ENCODE assay signal across 20 mouse cellular contexts in the genomic region with DNA sequence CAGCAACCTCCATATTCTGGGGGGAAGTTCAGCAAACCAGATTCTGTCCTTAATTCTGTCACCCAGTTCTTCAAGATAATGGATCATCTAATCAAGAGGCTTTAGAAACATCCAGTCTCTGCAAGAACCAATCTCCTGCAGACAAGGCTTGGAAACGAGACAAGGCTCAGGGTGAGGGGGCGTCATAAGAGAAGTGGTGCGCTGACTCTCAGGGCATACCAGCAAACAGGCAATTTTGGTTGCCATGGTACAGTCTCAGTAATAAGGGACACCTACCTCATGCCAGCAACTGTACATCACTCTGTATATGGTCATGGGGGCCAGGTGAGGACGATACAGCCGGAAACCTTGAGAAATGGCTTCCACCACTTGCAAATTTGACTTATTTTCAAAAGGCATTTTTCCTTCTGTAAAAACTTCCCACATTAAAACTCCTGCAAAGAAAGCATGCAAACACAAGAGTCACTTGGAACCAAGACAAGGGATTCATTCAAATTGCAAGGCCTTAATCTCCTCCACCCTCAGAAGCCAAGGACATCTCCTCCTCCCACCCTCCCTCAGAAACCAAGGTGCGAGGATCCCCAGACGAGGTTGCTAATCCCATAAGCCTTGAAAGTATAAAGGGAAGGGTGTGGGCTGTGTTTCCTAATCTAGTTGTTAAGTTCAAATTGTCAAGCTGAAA. TPM values are rescaled to one million over a fixed set of nuclear protein-coding genes. Genes with fewer than 3 reads are reported as not detected.
DNase-seq lines count a peak whose midpoint lies in the region; ATAC-seq and TF ChIP-seq lines count a peak whose summit lies in the region.
"Had no signal": no experiment of that assay in that cellular context is flagged by ENCODE, and none has a peak within 500 bp of the region (broad histone marks: within the 10 kb centered on the region; RNA-seq: fewer than 3 reads in every experiment).

No protein-coding gene starts in this region.

- H3K4me1 ChIP-seq in embryonic facial prominence, embryonic 14.5 days (ENCODE audit: control insufficient read depth, insufficient read depth, low read length) = peaks cover 5% of the 10 kb centered on the region
- peaks cover 4% of the 10 kb centered on the region; the same call in 1 of the 2 replicates for H3K4me1 ChIP-seq in embryonic facial prominence, embryonic 10.5 days
- peaks cover 5% of the 10 kb centered on the region; the same call in 1 of the 2 replicates for H3K4me1 ChIP-seq in hindbrain, postnatal 0 days (ENCODE audit: insufficient read depth, low read length)
- peaks cover 6% of the 10 kb centered on the region; the same call in 1 of the 2 replicates for H3K4me1 ChIP-seq in hindbrain, embryonic 10.5 days (replicated peaks)
- H3K4me1 ChIP-seq: heart, embryonic 15.5 days; liver, embryonic 15.5 days had no signal

- H3K9ac ChIP-seq in embryonic facial prominence, embryonic 14.5 days (ENCODE audit: low read depth, low read length) = no peak overlapping the region
- no peak overlapping the region for H3K9ac ChIP-seq in hindbrain, postnatal 0 days (replicated peaks; ENCODE audit: low read length)
- H3K9ac ChIP-seq: heart, embryonic 15.5 days; liver, embryonic 15.5 days had no signal

- no peak for DNase-seq in embryonic facial prominence, embryonic 14.5 days (ENCODE audit: low spot score)
- no peak for DNase-seq in embryonic facial prominence, embryonic 10.5 days (ENCODE audit: low spot score)
- DNase-seq in hindbrain, postnatal 0 days (ENCODE audit: low spot score) = peak; percentile 59
- no peak for DNase-seq in hindbrain, embryonic 10.5 days (ENCODE audit: low spot score)
- DNase-seq in right cerebral cortex, adult 18-20 months = peak; percentile 20
- no peak for DNase-seq in right cerebral cortex, postnatal 36 days (ENCODE audit: low spot score in 2 of 2)
- peak; percentile 32 for DNase-seq in telencephalon, adult 2 months (ENCODE audit: low read depth, low spot score)
- no peak for DNase-seq in layer of hippocampus, adult 18-20 months (ENCODE audit: low spot score in 2 of 2)
- DNase-seq: cerebellum, adult 9-10 months; lung, postnatal 36 days had no signal

- TF ChIP-seq CTCF in hindbrain, postnatal 0 days (IDR thresholded peaks at IDR 0.05; ENCODE audit: low read depth) = no peak

- no peaks in the 10 kb centered on the region for H3K27me3 ChIP-seq in embryonic facial prominence, embryonic 14.5 days (replicated peaks; ENCODE audit: control insufficient read depth, insufficient read depth, low read length)
- H3K27me3 ChIP-seq in embryonic facial prominence, embryonic 10.5 days (replicated peaks; ENCODE audit: low read depth, poor library complexity, severe bottlenecking) = no peaks in the 10 kb centered on the region
- no peaks in the 10 kb centered on the region for H3K27me3 ChIP-seq in hindbrain, postnatal 0 days (ENCODE audit: insufficient read depth, low read length)
- H3K27me3 ChIP-seq in hindbrain, embryonic 10.5 days (ENCODE audit: insufficient read depth, poor library complexity, severe bottlenecking) = no peaks in the 10 kb centered on the region
- H3K27me3 ChIP-seq: heart, embryonic 15.5 days; liver, embryonic 15.5 days; Patski had no signal

- no peak overlapping the region for H3K4me3 ChIP-seq in embryonic facial prominence, embryonic 14.5 days (ENCODE audit: low read depth, low read length)
- H3K4me3 ChIP-seq in embryonic facial prominence, embryonic 10.5 days = no peak overlapping the region
- H3K4me3 ChIP-seq in hindbrain, postnatal 0 days (ENCODE audit: low read length) = no peak overlapping the region
- no peak overlapping the region for H3K4me3 ChIP-seq in hindbrain, embryonic 10.5 days
- H3K4me3 ChIP-seq: heart, embryonic 15.5 days; liver, embryonic 15.5 days had no signal

- WGBS in embryonic facial prominence, embryonic 14.5 days = 62% methylated on average over 7 of the region's 7 CpGs
- 70% methylated on average over 7 of the region's 7 CpGs for WGBS in embryonic facial prominence, embryonic 10.5 days
- WGBS in hindbrain, postnatal 0 days = 47% methylated on average over 7 of the region's 7 CpGs
- 78% methylated on average over 7 of the region's 7 CpGs for WGBS in hindbrain, embryonic 10.5 days

- peaks cover 4% of the 10 kb centered on the region; the same call in 1 of the 2 replicates for H3K9me3 ChIP-seq in embryonic facial prominence, embryonic 14.5 days (ENCODE audit: control insufficient read depth, low read length)
- no peaks in the 10 kb centered on the region for H3K9me3 ChIP-seq in embryonic facial prominence, embryonic 10.5 days
- H3K9me3 ChIP-seq in hindbrain, postnatal 0 days (ENCODE audit: low read length) = no peaks in the 10 kb centered on the region
- no peaks in the 10 kb centered on the region for H3K9me3 ChIP-seq in hindbrain, embryonic 10.5 days
- H3K9me3 ChIP-seq: heart, embryonic 15.5 days; liver, embryonic 15.5 days had no signal

- H3K4me2 ChIP-seq in embryonic facial prominence, embryonic 14.5 days (ENCODE audit: low read depth, low read length) = no peak overlapping the region
- no peak overlapping the region for H3K4me2 ChIP-seq in hindbrain, postnatal 0 days (ENCODE audit: low read depth, low read length)
- H3K4me2 ChIP-seq: heart, embryonic 15.5 days; liver, embryonic 15.5 days had no signal

- no peaks in the 10 kb centered on the region for H3K36me3 ChIP-seq in embryonic facial prominence, embryonic 14.5 days (ENCODE audit: control insufficient read depth, insufficient read depth, low read length)
- no peaks in the 10 kb centered on the region for H3K36me3 ChIP-seq in embryonic facial prominence, embryonic 10.5 days (replicated peaks)
- H3K36me3 ChIP-seq in hindbrain, postnatal 0 days (ENCODE audit: insufficient read depth, low read length) = no peaks in the 10 kb centered on the region
- H3K36me3 ChIP-seq in hindbrain, embryonic 10.5 days = no peaks in the 10 kb centered on the region
- H3K36me3 ChIP-seq: heart, embryonic 15.5 days; liver, embryonic 15.5 days had no signal

- ATAC-seq in embryonic facial prominence, embryonic 14.5 days (ENCODE audit: low read depth) = peak; percentile 50; the same call in 1 of the 2 replicates
- ATAC-seq in hindbrain, postnatal 0 days = peak; percentile 61
- ATAC-seq: Patski had no signal

- no peak overlapping the region for H3K27ac ChIP-seq in embryonic facial prominence, embryonic 14.5 days (replicated peaks; ENCODE audit: low read depth, low read length)
- H3K27ac ChIP-seq in embryonic facial prominence, embryonic 10.5 days (replicated peaks) = no peak overlapping the region
- H3K27ac ChIP-seq in hindbrain, postnatal 0 days = peak overlapping the region; percentile 74
- no peak overlapping the region for H3K27ac ChIP-seq in hindbrain, embryonic 10.5 days
- H3K27ac ChIP-seq: heart, embryonic 15.5 days; liver, embryonic 15.5 days had no signal

RNA-seq across cellular contexts. Expression of a gene that starts 51.4 kb away (rescaled TPM):
- polyA plus RNA-seq in embryonic facial prominence, embryonic 14.5 days (2014; fragmentation: Nextera tagmentation; extraction: Ambion mirVana) = 2.0 and 9.0 TPM in 2 replicates
- 0.14 and 0.49 TPM in 2 replicates for polyA plus RNA-seq in embryonic facial prominence, embryonic 10.5 days (2016; fragmentation: Nextera tagmentation; extraction: Ambion mirVana)
- 0.07 and 0.31 TPM in 2 replicates for total RNA-seq in hindbrain, postnatal 0 days (2014; rRNA removed)
- polyA plus RNA-seq in hindbrain, postnatal 0 days (2015; fragmentation: Nextera tagmentation; extraction: Ambion mirVana) = 0.60 and 1.3 TPM in 2 replicates
- polyA plus RNA-seq in hindbrain, embryonic 10.5 days (2016; fragmentation: Nextera tagmentation; extraction: Ambion mirVana) = 0.44 TPM in 1 of 2 replicates, not detected in the other
- not detected for total RNA-seq in layer of hippocampus, adult 18-20 months (2021)
- total RNA-seq: layer of hippocampus, postnatal 14 days; left cerebral cortex, postnatal 36 days had no signal

RNA-seq across cellular contexts. Expression of a gene that starts 53.6 kb away (rescaled TPM):
- 0.11 and 0.12 TPM in 2 replicates for polyA plus RNA-seq in embryonic facial prominence, embryonic 14.5 days (2014; fragmentation: Nextera tagmentation; extraction: Ambion mirVana)
- not detected in 2 replicates for polyA plus RNA-seq in embryonic facial prominence, embryonic 10.5 days (2016; fragmentation: Nextera tagmentation; extraction: Ambion mirVana)
- 0.21 TPM in 1 of 2 replicates, not detected in the other for total RNA-seq in hindbrain, postnatal 0 days (2014; rRNA removed)
- 0.33 and 0.35 TPM in 2 replicates for polyA plus RNA-seq in hindbrain, postnatal 0 days (2015; fragmentation: Nextera tagmentation; extraction: Ambion mirVana)
- not detected in 2 replicates for polyA plus RNA-seq in hindbrain, embryonic 10.5 days (2016; fragmentation: Nextera tagmentation; extraction: Ambion mirVana)
- total RNA-seq in layer of hippocampus, adult 18-20 months (2021) = not detected
- total RNA-seq: layer of hippocampus, postnatal 14 days had no signal

RNA-seq across cellular contexts. Expression of a gene that starts 54.9 kb away (rescaled TPM):
- polyA plus RNA-seq in embryonic facial prominence, embryonic 14.5 days (2014; fragmentation: Nextera tagmentation; extraction: Ambion mirVana) = not detected in 2 replicates
- not detected in 2 replicates for polyA plus RNA-seq in embryonic facial prominence, embryonic 10.5 days (2016; fragmentation: Nextera tagmentation; extraction: Ambion mirVana)
- total RNA-seq in hindbrain, postnatal 0 days (2014; rRNA removed) = not detected in 2 replicates
- not detected in 2 replicates for polyA plus RNA-seq in hindbrain, postnatal 0 days (2015; fragmentation: Nextera tagmentation; extraction: Ambion mirVana)
- not detected in 2 replicates for polyA plus RNA-seq in hindbrain, embryonic 10.5 days (2016; fragmentation: Nextera tagmentation; extraction: Ambion mirVana)
- not detected for total RNA-seq in layer of hippocampus, adult 18-20 months (2021)
- total RNA-seq: gastrocnemius, postnatal 4 days; layer of hippocampus, postnatal 14 days; left cerebral cortex, postnatal 36 days had no signal
- polyA plus RNA-seq: heart, embryonic 15.5 days; kidney, embryonic 16.5 days; liver, embryonic 15.5 days; small intestine, adult 2 months; stomach, embryonic 14.5 days; urinary bladder, adult 2 months had no signal

Comparison
In these comparisons a context has a peak if more than half of its experiments do, and no peak if none do; other contexts are left out.
1. DNase-seq: peak in hindbrain, postnatal 0 days (single experiment), right cerebral cortex, adult 18-20 months (single experiment) and telencephalon, adult 2 months (single experiment); none in embryonic facial prominence, embryonic 14.5 days (single experiment), embryonic facial prominence, embryonic 10.5 days (single experiment), hindbrain, embryonic 10.5 days (single experiment), right cerebral cortex, postnatal 36 days (0 of 2) and layer of hippocampus, adult 18-20 months (0 of 2).